In genomic region chr19:36782591-36782990, GRCm38 (mm10) we compare ENCODE assay signal across 24 mouse cellular contexts. TPM values are rescaled to one million over a fixed set of nuclear protein-coding genes. Genes with fewer than 3 reads are reported as not detected.
DNase-seq lines count a peak whose midpoint lies in the region; ATAC-seq and TF ChIP-seq lines count a peak whose summit lies in the region.
"Had no signal": no experiment of that assay in that cellular context is flagged by ENCODE, and none has a peak within 500 bp of the region (broad histone marks: within the 10 kb centered on the region; RNA-seq: fewer than 3 reads in every experiment).

No protein-coding gene starts in this region.

- TF ChIP-seq EP300 in liver, postnatal 0 days (IDR thresholded peaks at IDR 0.05; ENCODE audit: low read depth), result no peak

- no peak overlapping the region for H3K9ac ChIP-seq in liver, postnatal 0 days (replicated peaks)
- H3K9ac ChIP-seq in liver, embryonic 11.5 days (ENCODE audit: low read depth, low read length), result no peak overlapping the region
- H3K9ac ChIP-seq in midbrain, postnatal 0 days (replicated peaks; ENCODE audit: low read length, poor library complexity, severe bottlenecking), result no peak overlapping the region
- no peak overlapping the region for H3K9ac ChIP-seq in midbrain, embryonic 16.5 days (ENCODE audit: low read depth, low read length)
- H3K9ac ChIP-seq: embryonic facial prominence, embryonic 13.5 days; forebrain, embryonic 12.5 days; heart, embryonic 12.5 days; hindbrain, embryonic 12.5 days had no signal

- no peaks in the 10 kb centered on the region for H3K9me3 ChIP-seq in liver, postnatal 0 days (ENCODE audit: low read length)
- H3K9me3 ChIP-seq in liver, embryonic 11.5 days (ENCODE audit: control insufficient read depth, low read length), result no peaks in the 10 kb centered on the region
- H3K9me3 ChIP-seq in midbrain, postnatal 0 days (ENCODE audit: low read length), result no peaks in the 10 kb centered on the region
- H3K9me3 ChIP-seq in midbrain, embryonic 16.5 days (replicated peaks; ENCODE audit: control insufficient read depth, low read length, poor library complexity, severe bottlenecking), result no peaks in the 10 kb centered on the region
- H3K9me3 ChIP-seq: embryonic facial prominence, embryonic 13.5 days; forebrain, embryonic 12.5 days; G1E; heart, embryonic 12.5 days; hindbrain, embryonic 12.5 days had no signal

- ATAC-seq in liver, postnatal 0 days, result no peak
- ATAC-seq in liver, embryonic 11.5 days (replicated peaks; ENCODE audit: low FRiP score), result no peak
- ATAC-seq in midbrain, postnatal 0 days (ENCODE audit: low FRiP score), result no peak
- no peak for ATAC-seq in midbrain, embryonic 16.5 days
- ATAC-seq: CD4-positive, CD25-positive, alpha-beta regulatory T cell, adult 4 months; forebrain, embryonic 16.5 days had no signal

- H3K27ac ChIP-seq in liver, postnatal 0 days (ENCODE audit: low read depth), result 0 out of 2 replicates have a peak overlapping the region, but pooled peaks have one; percentile 68
- no peak overlapping the region for H3K27ac ChIP-seq in liver, embryonic 11.5 days (ENCODE audit: low read depth, low read length)
- no peak overlapping the region for H3K27ac ChIP-seq in midbrain, postnatal 0 days (ENCODE audit: low read depth, low read length)
- no peak overlapping the region for H3K27ac ChIP-seq in midbrain, embryonic 16.5 days (ENCODE audit: low read length)
- H3K27ac ChIP-seq: embryonic facial prominence, embryonic 13.5 days; forebrain, embryonic 12.5 days; hindbrain, embryonic 12.5 days had no signal

- TF ChIP-seq POLR2A in brain, embryonic 14.5 days (IDR thresholded peaks at IDR 0.05; ENCODE audit: borderline replicate concordance, extremely low read depth, insufficient read depth, insufficient read length, poor library complexity, severe bottlenecking), result no peak

- 0 out of 2 replicates have a peak, but pooled peaks cover 4% of the 10 kb centered on the region for H3K4me1 ChIP-seq in liver, postnatal 0 days (ENCODE audit: insufficient read depth)
- H3K4me1 ChIP-seq in liver, embryonic 11.5 days (replicated peaks; ENCODE audit: control insufficient read depth, insufficient read depth, low read length), result no peaks in the 10 kb centered on the region
- H3K4me1 ChIP-seq in midbrain, postnatal 0 days (ENCODE audit: insufficient read depth, low read length), result no peaks in the 10 kb centered on the region
- H3K4me1 ChIP-seq in midbrain, embryonic 16.5 days (ENCODE audit: control insufficient read depth, insufficient read depth, low read length), result no peaks in the 10 kb centered on the region
- H3K4me1 ChIP-seq: embryonic facial prominence, embryonic 13.5 days; forebrain, embryonic 12.5 days; heart, embryonic 12.5 days; hindbrain, embryonic 12.5 days had no signal

- WGBS in liver, postnatal 0 days (ENCODE audit: insufficient replicate concordance), result 64% methylated on average over 3 of the region's 3 CpGs
- WGBS in liver, embryonic 11.5 days, result 59% methylated on average over 3 of the region's 3 CpGs
- WGBS in midbrain, postnatal 0 days, result 62% methylated on average over 3 of the region's 3 CpGs
- 55% methylated on average over 3 of the region's 3 CpGs for WGBS in midbrain, embryonic 16.5 days

- H3K36me3 ChIP-seq in liver, postnatal 0 days (replicated peaks; ENCODE audit: insufficient read depth, low read length), result no peaks in the 10 kb centered on the region
- H3K36me3 ChIP-seq in liver, embryonic 11.5 days (ENCODE audit: control insufficient read depth, insufficient read depth, low read length), result no peaks in the 10 kb centered on the region
- H3K36me3 ChIP-seq in midbrain, postnatal 0 days (ENCODE audit: insufficient read depth, low read length), result no peaks in the 10 kb centered on the region
- H3K36me3 ChIP-seq in midbrain, embryonic 16.5 days (ENCODE audit: control insufficient read depth, insufficient read depth, low read length), result no peaks in the 10 kb centered on the region
- H3K36me3 ChIP-seq: embryonic facial prominence, embryonic 13.5 days; forebrain, embryonic 12.5 days; G1E; heart, embryonic 12.5 days; hindbrain, embryonic 12.5 days had no signal

- H3K27me3 ChIP-seq in liver, postnatal 0 days (ENCODE audit: insufficient read depth, low read length), result no peaks in the 10 kb centered on the region
- H3K27me3 ChIP-seq in liver, embryonic 11.5 days (replicated peaks; ENCODE audit: control insufficient read depth, insufficient read depth, low read length), result no peaks in the 10 kb centered on the region
- H3K27me3 ChIP-seq in midbrain, postnatal 0 days (ENCODE audit: insufficient read depth, low read length), result no peaks in the 10 kb centered on the region
- H3K27me3 ChIP-seq in midbrain, embryonic 16.5 days (ENCODE audit: control insufficient read depth, insufficient read depth, low read depth, low read length), result no peaks in the 10 kb centered on the region
- H3K27me3 ChIP-seq: embryonic facial prominence, embryonic 13.5 days; forebrain, embryonic 12.5 days; heart, embryonic 12.5 days; hindbrain, embryonic 12.5 days had no signal

- no peak for DNase-seq in liver, postnatal 0 days
- no peak for DNase-seq in liver, embryonic 11.5 days (ENCODE audit: low spot score)
- DNase-seq in midbrain, postnatal 0 days (ENCODE audit: low spot score), result peak; percentile 34
- peak; percentile 78 for DNase-seq in Muller cell, postnatal 12 days (ENCODE audit: inconsistent ontology term)
- peak; percentile 7 for DNase-seq in brain, embryonic 14.5 days (ENCODE audit: low read depth)
- no peak for DNase-seq in frontal cortex, postnatal 36 days (ENCODE audit: low spot score in 2 of 2)
- DNase-seq in c-Kit-positive CD71-positive TER-119-positive erythroid progenitor cells, embryonic 14.5 days (ENCODE audit: low spot score), result no peak
- DNase-seq: adrenal gland, adult 8-10 months; adrenal gland, postnatal 36 days; B cell, adult 2 months; cerebellum, adult 11-12 months; cerebellum, adult 9-10 months; cerebellum, postnatal 25 days; gastrocnemius, postnatal 25 days; heart, postnatal 36 days had no signal

- H3K4me2 ChIP-seq in liver, postnatal 0 days (ENCODE audit: low read depth, low read length), result no peak overlapping the region
- H3K4me2 ChIP-seq in liver, embryonic 11.5 days, result no peak overlapping the region
- no peak overlapping the region for H3K4me2 ChIP-seq in midbrain, postnatal 0 days (ENCODE audit: low read depth, low read length, poor library complexity, severe bottlenecking)
- H3K4me2 ChIP-seq in midbrain, embryonic 16.5 days (ENCODE audit: low read length), result no peak overlapping the region
- H3K4me2 ChIP-seq: embryonic facial prominence, embryonic 13.5 days; forebrain, embryonic 12.5 days; heart, embryonic 12.5 days; hindbrain, embryonic 12.5 days had no signal

- TF ChIP-seq CTCF in liver, postnatal 0 days (IDR thresholded peaks at IDR 0.05; ENCODE audit: low read depth), result no peak
- TF ChIP-seq CTCF in midbrain, postnatal 0 days (IDR thresholded peaks at IDR 0.05), result no peak
- no peak for TF ChIP-seq CTCF in brain, embryonic 14.5 days (IDR thresholded peaks at IDR 0.05; ENCODE audit: borderline replicate concordance, extremely low read depth, insufficient read depth, insufficient read length)

- H3K4me3 ChIP-seq in liver, postnatal 0 days (ENCODE audit: low read depth, low read length), result no peak overlapping the region
- H3K4me3 ChIP-seq in liver, embryonic 11.5 days (ENCODE audit: low read depth, low read length), result no peak overlapping the region
- H3K4me3 ChIP-seq in midbrain, postnatal 0 days (ENCODE audit: low read depth, low read length), result no peak overlapping the region
- H3K4me3 ChIP-seq in midbrain, embryonic 16.5 days (ENCODE audit: low read depth, low read length), result no peak overlapping the region
- H3K4me3 ChIP-seq: embryonic facial prominence, embryonic 13.5 days; forebrain, embryonic 12.5 days; heart, embryonic 12.5 days; hindbrain, embryonic 12.5 days had no signal

RNA-seq across cellular contexts. Expression of gene Ppp1r3c, which starts 46.1 kb away (rescaled TPM):
- 11.3 and 12.0 TPM in 2 replicates for polyA plus RNA-seq in liver, postnatal 0 days (2015; fragmentation: Nextera tagmentation; extraction: Ambion mirVana)
- polyA plus RNA-seq in liver, embryonic 11.5 days (2014; fragmentation: Nextera tagmentation; extraction: Ambion mirVana), result 2.1 and 2.9 TPM in 2 replicates
- total RNA-seq in midbrain, postnatal 0 days (2014; rRNA removed), result 26.2 and 26.7 TPM in 2 replicates
- polyA plus RNA-seq in midbrain, postnatal 0 days (2015; fragmentation: Nextera tagmentation; extraction: Ambion mirVana), result 8.4 and 9.9 TPM in 2 replicates
- 15.4 and 18.3 TPM in 2 replicates for polyA plus RNA-seq in midbrain, embryonic 16.5 days (2015; fragmentation: Nextera tagmentation; extraction: Ambion mirVana)
- 4.2 and 8.7 TPM in 2 replicates for polyA plus RNA-seq in brain, embryonic 14.5 days (2012; rRNA removed)
- total RNA-seq: granulocyte monocyte progenitor cell, adult 5-6 weeks had no signal
- polyA plus RNA-seq: CD4-positive, CD25-positive, alpha-beta regulatory T cell, adult 4 months; G1E had no signal

RNA-seq across cellular contexts. Expression of gene Tnks2, which starts 51.4 kb away (rescaled TPM):
- 9.3 and 9.8 TPM in 2 replicates for polyA plus RNA-seq in liver, postnatal 0 days (2015; fragmentation: Nextera tagmentation; extraction: Ambion mirVana)
- polyA plus RNA-seq in liver, embryonic 11.5 days (2014; fragmentation: Nextera tagmentation; extraction: Ambion mirVana), result 53.5 and 53.9 TPM in 2 replicates
- 181 and 215 TPM in 2 replicates for total RNA-seq in midbrain, postnatal 0 days (2014; rRNA removed)
- 25.4 and 27.2 TPM in 2 replicates for polyA plus RNA-seq in midbrain, postnatal 0 days (2015; fragmentation: Nextera tagmentation; extraction: Ambion mirVana)
- polyA plus RNA-seq in midbrain, embryonic 16.5 days (2015; fragmentation: Nextera tagmentation; extraction: Ambion mirVana), result 42.4 and 45.4 TPM in 2 replicates
- 88.6 and 119 TPM in 2 replicates for polyA plus RNA-seq in brain, embryonic 14.5 days (2012; rRNA removed)

Comparison
In these comparisons a context has a peak if more than half of its experiments do, and no peak if none do; other contexts are left out.
1. DNase-seq: peak in midbrain, postnatal 0 days (single experiment), Muller cell, postnatal 12 days (single experiment) and brain, embryonic 14.5 days (single experiment); none in liver, postnatal 0 days (single experiment), liver, embryonic 11.5 days (single experiment), frontal cortex, postnatal 36 days (0 of 2) and c-Kit-positive CD71-positive TER-119-positive erythroid progenitor cells, embryonic 14.5 days (single experiment).